Mouse (Mus musculus) c-Kit-positive CD71-positive TER-119-negative erythroid progenitor cells, embryonic 14.5 days (primary cell): ENCODE data around the gene Uba52.
A peak's percentile ranks its signal among the peaks of the same experiment; 100 is the strongest.

Experiments
- DNase-seq: peaks from one replicate; pipeline ENCODE4 v3.0.0-alpha.2; 2013; ENCODE audit warnings: low read depth

The Uba52 gene

GRCm38 (mm10) chr8:70510228-70510915 is at the start of gene Uba52:
Gene Uba52 (minus strand): TSS chr8:70510801.
- peak; percentile 95 for DNase-seq

- no peak for DNase-seq
Measured at GRCm38 (mm10) chr8:70560096-70560495, 49.5 kb upstream of the Uba52 start.

GRCm38 (mm10) chr8:70558983-70559382 is 48.4 kb upstream of the Uba52 start:
- no peak for DNase-seq

GRCm38 (mm10) chr8:70558334-70558733 is 47.7 kb upstream of the Uba52 start:
- no peak for DNase-seq

- DNase-seq = no peak
Measured at GRCm38 (mm10) chr8:70555079-70555747, 44.6 kb upstream of the Uba52 start.

GRCm38 (mm10) chr8:70553740-70554139 is 43.1 kb upstream of the Uba52 start:
- DNase-seq = no peak

GRCm38 (mm10) chr8:70552836-70553235 is 42.2 kb upstream of the Uba52 start:
- DNase-seq = no peak

- DNase-seq = no peak
Measured at GRCm38 (mm10) chr8:70551558-70552161, 41.1 kb upstream of the Uba52 start.

- no peak for DNase-seq
Measured at GRCm38 (mm10) chr8:70549412-70550184, 39.0 kb upstream of the Uba52 start.

GRCm38 (mm10) chr8:70547762-70548161 is 37.2 kb upstream of the Uba52 start:
- no peak for DNase-seq

- DNase-seq = no peak
Measured at GRCm38 (mm10) chr8:70546412-70546811, 35.8 kb upstream of the Uba52 start.

GRCm38 (mm10) chr8:70544200-70544687 is 33.6 kb upstream of the Uba52 start:
- no peak for DNase-seq

GRCm38 (mm10) chr8:70541081-70541480 is 30.5 kb upstream of the Uba52 start:
- no peak for DNase-seq

- no peak for DNase-seq
Measured at GRCm38 (mm10) chr8:70540507-70541071, 30.0 kb upstream of the Uba52 start.

- DNase-seq = no peak
Measured at GRCm38 (mm10) chr8:70540013-70540506, 29.5 kb upstream of the Uba52 start.

GRCm38 (mm10) chr8:70539077-70539813 is 28.6 kb upstream of the Uba52 start, which contains the start of gene Ell:
Gene Ell (plus strand): TSS chr8:70539457.
- peak; percentile 100 for DNase-seq

- peak; percentile 99 for DNase-seq
Measured at GRCm38 (mm10) chr8:70538633-70539076, 28.1 kb upstream of the Uba52 start.

- no peak for DNase-seq
Measured at GRCm38 (mm10) chr8:70538024-70538579, 27.5 kb upstream of the Uba52 start.

- no peak for DNase-seq
Measured at GRCm38 (mm10) chr8:70535701-70536100, 25.1 kb upstream of the Uba52 start.

GRCm38 (mm10) chr8:70535221-70535620 is 24.6 kb upstream of the Uba52 start:
- DNase-seq = no peak

- DNase-seq = no peak
Measured at GRCm38 (mm10) chr8:70534281-70534680, 23.7 kb upstream of the Uba52 start.
